ENCODE assay signal across 26 mouse cellular contexts in genomic region chr3:96992526-96992925, GRCm38 (mm10).
"Had no signal": no experiment of that assay in that cellular context is flagged by ENCODE, and none has a peak within 500 bp of the region (broad histone marks: within the 10 kb centered on the region; RNA-seq: fewer than 3 reads in every experiment).

No protein-coding gene starts in this region.

- DNase-seq: cerebellum, adult 9-11 months; cerebellum, postnatal 14 days; cerebellum, postnatal 25 days; cerebellum, postnatal 36 days; embryo, embryonic 11 days; forebrain, postnatal 0 days; gastrocnemius, adult 2 months; gastrocnemius, postnatal 10 days; gastrocnemius, postnatal 14 days; gastrocnemius, postnatal 25 days; gastrocnemius, postnatal 36 days; heart, adult 11 months; heart, adult 18-20 months; heart, adult 2 months had no signal

- H3K4me3 ChIP-seq: embryonic facial prominence, embryonic 10.5 days; embryonic facial prominence, embryonic 12.5 days; embryonic facial prominence, embryonic 13.5 days; embryonic facial prominence, embryonic 15.5 days; erythroblast, embryonic 14.5 days; forebrain, embryonic 10.5 days; forebrain, embryonic 12.5 days; forebrain, embryonic 13.5 days; forebrain, embryonic 15.5 days; gastrocnemius, adult 2 months; heart, adult 2 months; heart, embryonic 10.5 days had no signal

- H3K9ac ChIP-seq: embryonic facial prominence, embryonic 12.5 days; embryonic facial prominence, embryonic 13.5 days; embryonic facial prominence, embryonic 15.5 days; forebrain, embryonic 12.5 days; forebrain, embryonic 13.5 days; forebrain, embryonic 15.5 days; forebrain, postnatal 0 days had no signal

- H3K9me3 ChIP-seq: embryonic facial prominence, embryonic 10.5 days; embryonic facial prominence, embryonic 12.5 days; embryonic facial prominence, embryonic 13.5 days; embryonic facial prominence, embryonic 15.5 days; forebrain, embryonic 10.5 days; forebrain, embryonic 12.5 days; forebrain, embryonic 13.5 days; forebrain, embryonic 15.5 days; heart, embryonic 10.5 days had no signal

- H3K4me2 ChIP-seq: embryonic facial prominence, embryonic 12.5 days; embryonic facial prominence, embryonic 13.5 days; embryonic facial prominence, embryonic 15.5 days; forebrain, embryonic 12.5 days; forebrain, embryonic 13.5 days; forebrain, embryonic 15.5 days had no signal

- H3K4me1 ChIP-seq: embryonic facial prominence, embryonic 12.5 days; embryonic facial prominence, embryonic 13.5 days; forebrain, embryonic 12.5 days; forebrain, embryonic 13.5 days; forebrain, embryonic 15.5 days had no signal

- ATAC-seq: forebrain, embryonic 13.5 days; forebrain, embryonic 14.5 days; forebrain, embryonic 15.5 days; forebrain, embryonic 16.5 days; forebrain, postnatal 0 days had no signal

- H3K27ac ChIP-seq: embryonic facial prominence, embryonic 10.5 days; embryonic facial prominence, embryonic 12.5 days; embryonic facial prominence, embryonic 13.5 days; embryonic facial prominence, embryonic 15.5 days; forebrain, embryonic 10.5 days; forebrain, embryonic 12.5 days; forebrain, embryonic 13.5 days; forebrain, embryonic 15.5 days; gastrocnemius, adult 2 months; heart, adult 2 months; heart, embryonic 10.5 days had no signal

- H3K36me3 ChIP-seq: embryonic facial prominence, embryonic 10.5 days; embryonic facial prominence, embryonic 12.5 days; embryonic facial prominence, embryonic 13.5 days; embryonic facial prominence, embryonic 15.5 days; forebrain, embryonic 10.5 days; forebrain, embryonic 12.5 days; forebrain, embryonic 15.5 days; heart, embryonic 10.5 days had no signal

- H3K27me3 ChIP-seq: embryonic facial prominence, embryonic 12.5 days; embryonic facial prominence, embryonic 13.5 days; embryonic facial prominence, embryonic 15.5 days; forebrain, embryonic 12.5 days; forebrain, embryonic 13.5 days; forebrain, embryonic 15.5 days had no signal
